Mouse (Mus musculus) kidney, adult 2 months (tissue): Measurements from ENCODE around the gene Tspear.

Experiments used
- CTCF ChIP-seq: fragments of 200-500 bp; conservative IDR thresholded peaks from 2 replicates; pipeline ENCODE4 v1.5.1; 2011; ENCODE audit warnings: low read depth, mild to moderate bottlenecking, control low read depth, low read length, moderate library complexity, mixed read lengths; ENCODE audit not compliant: insufficient read depth, insufficient read length
- POLR2A ChIP-seq: fragments of 200-500 bp; IDR thresholded peaks from one replicate; pipeline ENCODE4 v1.6.1; 2011; ENCODE audit warnings: low read depth, low read length, control low read depth

GRCm38 (mm10) chr10:77901871-77902210 is 215.5 kb downstream of the Tspear start:
- TF ChIP-seq POLR2A (no peak), CTCF (no peak)
